Comparison of ENCODE assay signal across 9 mouse cellular contexts in genomic region chr8:77803147-77803903, GRCm38 (mm10).
DNase-seq lines count a peak whose midpoint lies in the region; ATAC-seq and TF ChIP-seq lines count a peak whose summit lies in the region.
"Had no signal": no experiment of that assay in that cellular context is flagged by ENCODE, and none has a peak within 500 bp of the region (broad histone marks: within the 10 kb centered on the region; RNA-seq: fewer than 3 reads in every experiment).

No protein-coding gene starts in this region.

- no peak overlapping the region for H3K4me3 ChIP-seq in liver, embryonic 16.5 days (ENCODE audit: low read depth, low read length)
- no peak overlapping the region for H3K4me3 ChIP-seq in intestine, embryonic 15.5 days (replicated peaks)
- no peak overlapping the region for H3K4me3 ChIP-seq in lung, embryonic 15.5 days
- no peak overlapping the region for H3K4me3 ChIP-seq in left cerebral cortex, adult 2 months
- H3K4me3 ChIP-seq: forebrain, embryonic 13.5 days had no signal

- no peak for DNase-seq in liver
- DNase-seq in adrenal gland, postnatal 25 days, result no peak
- no peak for DNase-seq in left cerebral cortex, adult 2 months (ENCODE audit: extremely low spot score in 1 of 2, low spot score in 2 of 2)
- DNase-seq in thymus, postnatal 4 days, result no peak
- DNase-seq: cerebellum, postnatal 36 days had no signal

- no peaks in the 10 kb centered on the region for H3K9me3 ChIP-seq in liver, embryonic 16.5 days (replicated peaks; ENCODE audit: control insufficient read depth, low read length)
- no peaks in the 10 kb centered on the region for H3K9me3 ChIP-seq in intestine, embryonic 15.5 days
- H3K9me3 ChIP-seq in lung, embryonic 15.5 days, result no peaks in the 10 kb centered on the region
- H3K9me3 ChIP-seq: forebrain, embryonic 13.5 days had no signal

- no peaks in the 10 kb centered on the region for H3K4me1 ChIP-seq in liver, embryonic 16.5 days (ENCODE audit: control insufficient read depth, low read depth, low read length)
- no peaks in the 10 kb centered on the region for H3K4me1 ChIP-seq in intestine, embryonic 15.5 days (replicated peaks)
- H3K4me1 ChIP-seq in lung, embryonic 15.5 days, result peaks cover 14% of the 10 kb centered on the region
- H3K4me1 ChIP-seq: forebrain, embryonic 13.5 days had no signal

- 0 out of 2 replicates have a peak, but pooled peaks have one; percentile 43 for ATAC-seq in liver, embryonic 16.5 days (ENCODE audit: low read depth)
- peak; percentile 86 for ATAC-seq in intestine, embryonic 15.5 days
- ATAC-seq in lung, embryonic 15.5 days (ENCODE audit: borderline replicate concordance, extremely low read depth, low FRiP score, low TSS enrichment), result peak; percentile 95
- ATAC-seq: forebrain, embryonic 13.5 days had no signal

- intact Hi-C loops in left cerebral cortex, adult 2 months (cut with DNase I), result no loop called here

- no peak overlapping the region for H3K9ac ChIP-seq in liver, embryonic 16.5 days (ENCODE audit: low read depth, low read length)
- H3K9ac ChIP-seq in intestine, embryonic 15.5 days, result no peak overlapping the region
- no peak overlapping the region for H3K9ac ChIP-seq in lung, embryonic 15.5 days
- H3K9ac ChIP-seq: forebrain, embryonic 13.5 days had no signal

- no peak overlapping the region for H3K4me2 ChIP-seq in liver, embryonic 16.5 days (ENCODE audit: low read depth, low read length)
- H3K4me2 ChIP-seq in intestine, embryonic 15.5 days (replicated peaks), result no peak overlapping the region
- no peak overlapping the region for H3K4me2 ChIP-seq in lung, embryonic 15.5 days
- H3K4me2 ChIP-seq: forebrain, embryonic 13.5 days had no signal

- WGBS in liver, embryonic 16.5 days (ENCODE audit: insufficient replicate concordance), result 63% methylated on average over 9 of the region's 9 CpGs
- 56% methylated on average over 9 of the region's 9 CpGs for WGBS in intestine, embryonic 15.5 days
- WGBS in lung, embryonic 15.5 days, result 43% methylated on average over 9 of the region's 9 CpGs

- no peak overlapping the region for H3K27ac ChIP-seq in liver, embryonic 16.5 days (ENCODE audit: low read length)
- H3K27ac ChIP-seq in intestine, embryonic 15.5 days, result peak overlapping the region; percentile 33; the same call in 1 of the 2 replicates
- H3K27ac ChIP-seq in lung, embryonic 15.5 days, result peak overlapping the region; percentile 62
- H3K27ac ChIP-seq in left cerebral cortex, adult 2 months, result no peak overlapping the region
- H3K27ac ChIP-seq: forebrain, embryonic 13.5 days had no signal

- H3K27me3 ChIP-seq in liver, embryonic 16.5 days (ENCODE audit: control insufficient read depth, insufficient read depth, low read depth, low read length), result no peaks in the 10 kb centered on the region
- H3K27me3 ChIP-seq in intestine, embryonic 15.5 days (replicated peaks), result no peaks in the 10 kb centered on the region
- no peaks in the 10 kb centered on the region for H3K27me3 ChIP-seq in lung, embryonic 15.5 days
- H3K27me3 ChIP-seq: forebrain, embryonic 13.5 days had no signal

- no peak for TF ChIP-seq CTCF in left cerebral cortex, adult 2 months (IDR thresholded peaks at IDR 0.05)

- no peaks in the 10 kb centered on the region for H3K36me3 ChIP-seq in liver, embryonic 16.5 days (ENCODE audit: control insufficient read depth, insufficient read depth)
- H3K36me3 ChIP-seq in intestine, embryonic 15.5 days, result no peaks in the 10 kb centered on the region
- H3K36me3 ChIP-seq in lung, embryonic 15.5 days, result no peaks in the 10 kb centered on the region

Comparison
In these comparisons a context has a peak if more than half of its experiments do, and no peak if none do; other contexts are left out.
1. ATAC-seq: peak in every context shown above with its lines; median percentile 95 in lung, embryonic 15.5 days; 86 in intestine, embryonic 15.5 days; 43 in liver, embryonic 16.5 days.
2. H3K27ac ChIP-seq: peak in intestine, embryonic 15.5 days (single experiment) and lung, embryonic 15.5 days (single experiment); none in liver, embryonic 16.5 days (single experiment) and left cerebral cortex, adult 2 months (single experiment).